Mouse (Mus musculus): ENCODE data around the gene Samd4. TPM values are rescaled to one million over a fixed set of nuclear protein-coding genes. Genes with fewer than 3 reads are reported as not detected.

Samd4 gene
- polyA plus RNA-seq, 1 experiment from 2014 or later, result 3.9 TPM

- no peak overlapping the region for H3K4me3 ChIP-seq
- H3K9me3 ChIP-seq, result no peaks in the 10 kb centered on the region
- 69% methylated on average over 23 of the region's 23 CpGs for WGBS
- peak overlapping the region; percentile 14; the same call in 1 of the 2 replicates for H3K4me2 ChIP-seq
- H3K4me1 ChIP-seq (replicated peaks), result peaks cover 14% of the 10 kb centered on the region
- H3K36me3 ChIP-seq, result no peaks in the 10 kb centered on the region
- no peaks in the 10 kb centered on the region for H3K27me3 ChIP-seq
- peak; percentile 44; the same call in 1 of the 2 replicates for ATAC-seq (ENCODE audit: low FRiP score, low read depth)
- no peak overlapping the region for H3K9ac ChIP-seq
- peak overlapping the region; percentile 60 for H3K27ac ChIP-seq (replicated peaks)
These were observed 59.5 kb downstream of the Samd4 start for GRCm38 (mm10) chr14:46941896-46942812.

GRCm38 (mm10) chr14:46944411-46944810 is 61.8 kb downstream of the Samd4 start:
- Histone ChIP-seq H3K27me3 (no peaks in the 10 kb centered on the region), H3K36me3 (no peaks in the 10 kb centered on the region), H3K9me3 (no peaks in the 10 kb centered on the region), H3K9ac (no peak overlapping the region), H3K27ac (replicated peaks) (no peak overlapping the region), H3K4me3 (no peak overlapping the region), H3K4me1 (replicated peaks) (peaks cover 14% of the 10 kb centered on the region), H3K4me2 (no peak overlapping the region)
- no peak for ATAC-seq (ENCODE audit: low FRiP score, low read depth)
- 86% methylated on average over 3 of the region's 3 CpGs for WGBS

DNA sequence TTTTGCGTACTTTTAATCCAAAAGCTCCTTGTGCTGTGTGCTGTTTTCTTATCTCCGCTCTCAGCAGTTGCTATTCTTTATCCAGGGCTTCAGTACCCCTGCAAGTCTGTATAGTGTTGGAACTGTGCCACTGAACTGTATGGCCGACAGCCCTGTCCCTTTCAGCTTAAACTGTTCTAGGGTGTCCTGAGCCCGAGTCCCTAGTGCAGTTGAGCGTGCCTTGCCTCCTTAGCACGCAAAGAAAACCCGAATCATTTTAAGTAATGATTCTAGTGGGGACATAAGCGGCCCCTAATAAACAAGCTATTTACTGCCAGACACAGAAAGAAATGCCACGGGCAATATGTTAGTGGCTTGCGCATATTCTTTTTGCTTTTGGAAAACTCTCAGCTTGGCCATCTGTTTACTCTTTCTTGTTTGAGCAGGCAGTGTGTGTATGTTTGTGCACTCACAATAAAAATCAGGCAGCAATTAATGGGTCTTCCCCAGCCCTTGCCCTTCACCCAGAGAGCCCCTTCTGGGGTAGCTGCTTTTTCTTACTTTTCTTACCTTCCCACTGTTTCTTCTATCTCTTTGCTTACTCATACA is 63.3 kb downstream of the Samd4 start:
- WGBS, result 56% methylated on average over 10 of the region's 10 CpGs
- H3K27me3 ChIP-seq, result no peaks in the 10 kb centered on the region
- H3K9me3 ChIP-seq, result no peaks in the 10 kb centered on the region
- no peak overlapping the region for H3K4me2 ChIP-seq
- ATAC-seq (ENCODE audit: low FRiP score, low read depth), result no peak
- H3K27ac ChIP-seq (replicated peaks), result no peak overlapping the region
- H3K36me3 ChIP-seq, result no peaks in the 10 kb centered on the region
- H3K4me3 ChIP-seq, result no peak overlapping the region
- H3K9ac ChIP-seq, result no peak overlapping the region
- H3K4me1 ChIP-seq (replicated peaks), result peaks cover 13% of the 10 kb centered on the region

DNA sequence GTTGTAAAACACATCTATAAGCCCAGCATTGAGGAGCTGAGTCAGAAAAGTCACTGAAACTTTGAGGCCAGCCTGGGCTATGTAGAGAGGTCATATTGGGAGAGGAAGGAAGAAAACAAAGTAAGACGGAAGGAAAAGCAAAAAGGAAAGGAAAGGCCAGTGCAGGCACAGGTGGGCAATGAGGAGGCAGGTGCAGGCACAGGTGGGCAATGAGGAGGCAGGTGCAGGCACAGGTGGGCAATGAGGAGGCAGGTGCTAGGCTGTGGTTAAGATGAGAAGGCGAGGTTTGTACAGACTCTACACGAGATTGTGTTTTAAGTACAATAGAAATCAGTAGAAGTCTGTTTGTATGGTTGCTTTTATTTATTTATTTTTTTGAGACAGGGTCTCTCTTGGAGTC is 65.0 kb downstream of the Samd4 start:
- H3K27me3 ChIP-seq, result no peaks in the 10 kb centered on the region
- ATAC-seq (ENCODE audit: low FRiP score, low read depth), result no peak
- H3K9ac ChIP-seq, result no peak overlapping the region
- H3K4me1 ChIP-seq (replicated peaks), result no peaks in the 10 kb centered on the region
- H3K4me3 ChIP-seq, result no peak overlapping the region
- no peak overlapping the region for H3K4me2 ChIP-seq
- WGBS, result 93% methylated on average over 3 of the region's 3 CpGs
- H3K9me3 ChIP-seq, result no peaks in the 10 kb centered on the region
- H3K36me3 ChIP-seq, result no peaks in the 10 kb centered on the region
- no peak overlapping the region for H3K27ac ChIP-seq (replicated peaks)

GRCm38 (mm10) chr14:46950527-46951384 is 68.1 kb downstream of the Samd4 start:
- Histone ChIP-seq H3K4me1 (replicated peaks) (no peaks in the 10 kb centered on the region), H3K9me3 (no peaks in the 10 kb centered on the region), H3K27ac (replicated peaks) (no peak overlapping the region), H3K4me2 (no peak overlapping the region), H3K9ac (no peak overlapping the region), H3K36me3 (no peaks in the 10 kb centered on the region), H3K27me3 (no peaks in the 10 kb centered on the region), H3K4me3 (no peak overlapping the region)
- 62% methylated on average over 11 of the region's 11 CpGs for WGBS
- ATAC-seq (ENCODE audit: low FRiP score, low read depth), result no peak

GRCm38 (mm10) chr14:46952264-46952663 is 69.6 kb downstream of the Samd4 start:
- Histone ChIP-seq H3K9ac (no peak overlapping the region), H3K4me3 (no peak overlapping the region), H3K4me2 (no peak overlapping the region), H3K4me1 (replicated peaks) (no peaks in the 10 kb centered on the region), H3K27ac (replicated peaks) (no peak overlapping the region), H3K36me3 (no peaks in the 10 kb centered on the region), H3K27me3 (no peaks in the 10 kb centered on the region), H3K9me3 (no peaks in the 10 kb centered on the region)
- ATAC-seq (ENCODE audit: low FRiP score, low read depth), result no peak
- WGBS, result 89% methylated on average over 2 of the region's 2 CpGs

- no peak overlapping the region for H3K4me2 ChIP-seq
- H3K9ac ChIP-seq, result no peak overlapping the region
- no peak overlapping the region for H3K4me3 ChIP-seq
- ATAC-seq (ENCODE audit: low FRiP score, low read depth), result no peak
- no peaks in the 10 kb centered on the region for H3K9me3 ChIP-seq
- 80% methylated on average over 2 of the region's 2 CpGs for WGBS
- no peaks in the 10 kb centered on the region for H3K4me1 ChIP-seq (replicated peaks)
- no peak overlapping the region for H3K27ac ChIP-seq (replicated peaks)
- no peaks in the 10 kb centered on the region for H3K27me3 ChIP-seq
- H3K36me3 ChIP-seq, result no peaks in the 10 kb centered on the region
These were observed 72.5 kb downstream of the Samd4 start for GRCm38 (mm10) chr14:46955109-46955508.

- no peaks in the 10 kb centered on the region for H3K27me3 ChIP-seq
- no peak overlapping the region for H3K4me3 ChIP-seq
- WGBS, result 63% methylated on average over 9 of the region's 9 CpGs
- no peak for ATAC-seq (ENCODE audit: low FRiP score, low read depth)
- H3K9ac ChIP-seq, result no peak overlapping the region
- no peak overlapping the region for H3K27ac ChIP-seq (replicated peaks)
- no peaks in the 10 kb centered on the region for H3K36me3 ChIP-seq
- no peak overlapping the region for H3K4me2 ChIP-seq
- no peaks in the 10 kb centered on the region for H3K9me3 ChIP-seq
- no peaks in the 10 kb centered on the region for H3K4me1 ChIP-seq (replicated peaks)
These were observed 73.0 kb downstream of the Samd4 start for GRCm38 (mm10) chr14:46955574-46956043.

DNA sequence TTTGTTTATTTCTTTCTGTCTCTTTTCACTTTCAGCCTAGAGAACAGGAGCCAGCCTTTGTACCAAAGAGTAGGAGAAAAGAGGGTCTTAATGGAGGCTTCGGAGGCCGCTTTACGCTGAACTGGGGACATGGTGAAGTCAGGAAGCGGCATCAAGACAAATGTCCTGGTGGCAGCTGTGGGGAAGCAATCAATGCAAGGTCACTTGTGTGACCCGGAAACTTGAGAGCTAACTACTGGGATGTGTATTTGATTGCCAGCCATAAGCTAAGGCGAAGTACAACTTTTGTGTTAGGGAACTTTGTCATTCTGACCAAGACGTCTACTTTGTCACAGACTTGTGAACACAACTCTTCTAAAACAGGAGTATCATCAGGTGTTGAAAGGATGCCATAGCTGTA is 73.5 kb downstream of the Samd4 start:
- WGBS, result 53% methylated on average over 7 of the region's 7 CpGs
- Histone ChIP-seq H3K4me1 (replicated peaks) (no peaks in the 10 kb centered on the region), H3K27me3 (no peaks in the 10 kb centered on the region), H3K9me3 (no peaks in the 10 kb centered on the region), H3K27ac (replicated peaks) (no peak overlapping the region), H3K9ac (no peak overlapping the region), H3K4me2 (no peak overlapping the region), H3K36me3 (no peaks in the 10 kb centered on the region), H3K4me3 (no peak overlapping the region)
- no peak for ATAC-seq (ENCODE audit: low FRiP score, low read depth)

GRCm38 (mm10) chr14:46959166-46959721 is 76.6 kb downstream of the Samd4 start:
- Histone ChIP-seq H3K27me3 (no peaks in the 10 kb centered on the region), H3K4me2 (no peak overlapping the region), H3K4me3 (no peak overlapping the region), H3K36me3 (no peaks in the 10 kb centered on the region), H3K4me1 (replicated peaks) (no peaks in the 10 kb centered on the region), H3K27ac (replicated peaks) (no peak overlapping the region), H3K9ac (no peak overlapping the region), H3K9me3 (no peaks in the 10 kb centered on the region)
- ATAC-seq (ENCODE audit: low FRiP score, low read depth), result no peak
- WGBS, result 80% methylated on average over 7 of the region's 7 CpGs

GRCm38 (mm10) chr14:46959831-46960230 is 77.2 kb downstream of the Samd4 start:
- 94% methylated on average over 2 of the region's 2 CpGs for WGBS
- no peak overlapping the region for H3K4me2 ChIP-seq
- H3K27ac ChIP-seq (replicated peaks), result no peak overlapping the region
- H3K9ac ChIP-seq, result no peak overlapping the region
- no peaks in the 10 kb centered on the region for H3K9me3 ChIP-seq
- H3K4me3 ChIP-seq, result no peak overlapping the region
- no peaks in the 10 kb centered on the region for H3K27me3 ChIP-seq
- ATAC-seq (ENCODE audit: low FRiP score, low read depth), result no peak
- no peaks in the 10 kb centered on the region for H3K36me3 ChIP-seq
- H3K4me1 ChIP-seq (replicated peaks), result no peaks in the 10 kb centered on the region
